8 mouse cellular contexts compared by ENCODE assay signal in genomic region chr2:33371648-33372408, GRCm38 (mm10). TPM values are rescaled to one million over a fixed set of nuclear protein-coding genes. Genes with fewer than 3 reads are reported as not detected.
DNase-seq lines count a peak whose midpoint lies in the region; ATAC-seq and TF ChIP-seq lines count a peak whose summit lies in the region.

No protein-coding gene starts in this region.

- H3K4me1 ChIP-seq in kidney, adult 2 months (ENCODE audit: control insufficient read depth, insufficient read depth, low read length) = peaks cover 7% of the 10 kb centered on the region
- H3K4me1 ChIP-seq in hindbrain, embryonic 11.5 days (replicated peaks; ENCODE audit: control insufficient read depth, insufficient read depth, low read length) = no peaks in the 10 kb centered on the region
- peaks cover 14% of the 10 kb centered on the region for H3K4me1 ChIP-seq in midbrain, embryonic 14.5 days (ENCODE audit: control insufficient read depth, insufficient read depth, low read length)

- ATAC-seq in activated CD4-positive, CD25-positive, alpha-beta regulatory T cell, adult 4 months = peak; percentile 5
- no peak for ATAC-seq in hindbrain, embryonic 11.5 days (ENCODE audit: low FRiP score)
- ATAC-seq in midbrain, embryonic 14.5 days (ENCODE audit: low FRiP score, low TSS enrichment) = no peak

- H3K9ac ChIP-seq in hindbrain, embryonic 11.5 days (ENCODE audit: low read depth, low read length) = no peak overlapping the region
- no peak overlapping the region; the same call in 1 of the 2 replicates for H3K9ac ChIP-seq in midbrain, embryonic 14.5 days (replicated peaks; ENCODE audit: low read length)

- H3K9me3 ChIP-seq in hindbrain, embryonic 11.5 days (ENCODE audit: control insufficient read depth, low read length) = no peaks in the 10 kb centered on the region
- 0 out of 2 replicates have a peak, but pooled peaks cover 2% of the 10 kb centered on the region for H3K9me3 ChIP-seq in midbrain, embryonic 14.5 days (ENCODE audit: control insufficient read depth, low read length)

- no peak overlapping the region for H3K27ac ChIP-seq in kidney, adult 2 months (ENCODE audit: insufficient read depth, low read depth, low read length)
- peak overlapping the region; percentile 97 for H3K27ac ChIP-seq in hindbrain, embryonic 11.5 days (ENCODE audit: low read depth, low read length)
- H3K27ac ChIP-seq in midbrain, embryonic 14.5 days (replicated peaks; ENCODE audit: low read depth, low read length) = peak overlapping the region; percentile 99

- TF ChIP-seq CTCF in kidney, adult 2 months (conservative IDR thresholded peaks at IDR 0.05; ENCODE audit: insufficient read depth, insufficient read length, low read depth, low read length) = no peak

- no peak for DNase-seq in kidney, adult 2 months
- no peak for DNase-seq in kidney, postnatal 4 days
- DNase-seq in hindbrain, embryonic 11.5 days (ENCODE audit: low spot score) = peak; percentile 10
- DNase-seq in midbrain, embryonic 14.5 days = peak; percentile 44
- DNase-seq in frontal cortex, postnatal 14 days (ENCODE audit: low spot score in 2 of 2) = no peak
- no peak for DNase-seq in layer of hippocampus, adult 11-12 months (ENCODE audit: low spot score)
- DNase-seq in urinary bladder, postnatal 4 days (ENCODE audit: low spot score in 2 of 2) = no peak

- 0 out of 2 replicates have a peak overlapping the region, but pooled peaks have one; percentile 11 for H3K4me2 ChIP-seq in hindbrain, embryonic 11.5 days (replicated peaks; ENCODE audit: low read depth, low read length)
- peak overlapping the region; percentile 72 for H3K4me2 ChIP-seq in midbrain, embryonic 14.5 days (ENCODE audit: low read length)

- 34% methylated on average over 18 of the region's 18 CpGs for WGBS in kidney, adult 2 months
- 33% methylated on average over 18 of the region's 18 CpGs for WGBS in hindbrain, embryonic 11.5 days
- WGBS in midbrain, embryonic 14.5 days = 31% methylated on average over 18 of the region's 18 CpGs

- no peak for TF ChIP-seq POLR2A in kidney, adult 2 months (IDR thresholded peaks at IDR 0.05; ENCODE audit: low read depth, low read length)

- H3K36me3 ChIP-seq in kidney, adult 2 months (ENCODE audit: control insufficient read depth, insufficient read depth, low read length) = no peaks in the 10 kb centered on the region
- H3K36me3 ChIP-seq in hindbrain, embryonic 11.5 days (ENCODE audit: control insufficient read depth, insufficient read depth, low read length) = no peaks in the 10 kb centered on the region
- H3K36me3 ChIP-seq in midbrain, embryonic 14.5 days (ENCODE audit: control insufficient read depth, insufficient read depth, low read length) = peaks cover 9% of the 10 kb centered on the region; the same call in 1 of the 2 replicates

- peak overlapping the region; percentile 56 for H3K4me3 ChIP-seq in kidney, adult 2 months (ENCODE audit: insufficient read depth, low read depth, low read length)
- H3K4me3 ChIP-seq in hindbrain, embryonic 11.5 days (ENCODE audit: low read depth, low read length) = peak overlapping the region; percentile 56; the same call in 1 of the 2 replicates
- peak overlapping the region; percentile 68; the same call in 1 of the 2 replicates for H3K4me3 ChIP-seq in midbrain, embryonic 14.5 days (replicated peaks; ENCODE audit: low read depth, low read length)

- no peaks in the 10 kb centered on the region for H3K27me3 ChIP-seq in kidney, adult 2 months (replicated peaks; ENCODE audit: control insufficient read depth, insufficient read depth, low read length)
- no peaks in the 10 kb centered on the region for H3K27me3 ChIP-seq in hindbrain, embryonic 11.5 days (ENCODE audit: control insufficient read depth, insufficient read depth, low read length)
- H3K27me3 ChIP-seq in midbrain, embryonic 14.5 days (ENCODE audit: control insufficient read depth, insufficient read depth, low read length) = no peaks in the 10 kb centered on the region

RNA-seq across cellular contexts. Expression of gene Ralgps1, which starts 0.5 kb away (rescaled TPM):
- polyA plus RNA-seq in kidney, adult 2 months (2012; rRNA removed) = 4.9 and 5.6 TPM in 2 replicates
- polyA plus RNA-seq in activated CD4-positive, CD25-positive, alpha-beta regulatory T cell, adult 4 months (2017; shearing (Covaris generic)) = 1 to 10 TPM; 5.8 to 8.9 TPM
- 19.0 and 20.6 TPM in 2 replicates for polyA plus RNA-seq in hindbrain, embryonic 11.5 days (2014; fragmentation: Nextera tagmentation; extraction: Ambion mirVana)
- 41.1 and 58.8 TPM in 2 replicates for polyA plus RNA-seq in midbrain, embryonic 14.5 days (2014; fragmentation: Nextera tagmentation; extraction: Ambion mirVana)

RNA-seq across cellular contexts. Expression of gene Zbtb34, which starts 59.3 kb away (rescaled TPM):
- 5.1 and 6.2 TPM in 2 replicates for polyA plus RNA-seq in kidney, adult 2 months (2012; rRNA removed)
- 1 to 10 TPM in 1 of 2 experiments, under 1 TPM in 1; 0.66 to 1.2 TPM for polyA plus RNA-seq in activated CD4-positive, CD25-positive, alpha-beta regulatory T cell, adult 4 months (2017; shearing (Covaris generic))
- polyA plus RNA-seq in hindbrain, embryonic 11.5 days (2014; fragmentation: Nextera tagmentation; extraction: Ambion mirVana) = 8.0 and 8.5 TPM in 2 replicates
- polyA plus RNA-seq in midbrain, embryonic 14.5 days (2014; fragmentation: Nextera tagmentation; extraction: Ambion mirVana) = 5.6 and 9.2 TPM in 2 replicates

Comparison
In these comparisons a context has a peak if more than half of its experiments do, and no peak if none do; other contexts are left out.
1. DNase-seq: peak in hindbrain, embryonic 11.5 days (single experiment) and midbrain, embryonic 14.5 days (single experiment); none in kidney, adult 2 months (single experiment), kidney, postnatal 4 days (0 of 2), frontal cortex, postnatal 14 days (0 of 2), layer of hippocampus, adult 11-12 months (single experiment) and urinary bladder, postnatal 4 days (0 of 2).
2. Peak in every context shown above with its lines, with median percentiles within 50 percentile points of each other: H3K4me3 ChIP-seq.